Mouse (Mus musculus) c-Kit-positive CD71-negative TER-119-negative erythroid progenitor cells, embryonic 14.5 days (primary cell): ENCODE data around the gene Kitl.

ENCODE experiments used
- DNase-seq: peaks from one replicate; pipeline ENCODE4 v3.0.0-alpha.2; 2013; ENCODE audit warnings: low read depth

The Kitl gene

GRCm38 (mm10) chr10:100030385-100030784 lies 15.0 kb downstream of the Kitl start:
- DNase-seq = no peak

DNA sequence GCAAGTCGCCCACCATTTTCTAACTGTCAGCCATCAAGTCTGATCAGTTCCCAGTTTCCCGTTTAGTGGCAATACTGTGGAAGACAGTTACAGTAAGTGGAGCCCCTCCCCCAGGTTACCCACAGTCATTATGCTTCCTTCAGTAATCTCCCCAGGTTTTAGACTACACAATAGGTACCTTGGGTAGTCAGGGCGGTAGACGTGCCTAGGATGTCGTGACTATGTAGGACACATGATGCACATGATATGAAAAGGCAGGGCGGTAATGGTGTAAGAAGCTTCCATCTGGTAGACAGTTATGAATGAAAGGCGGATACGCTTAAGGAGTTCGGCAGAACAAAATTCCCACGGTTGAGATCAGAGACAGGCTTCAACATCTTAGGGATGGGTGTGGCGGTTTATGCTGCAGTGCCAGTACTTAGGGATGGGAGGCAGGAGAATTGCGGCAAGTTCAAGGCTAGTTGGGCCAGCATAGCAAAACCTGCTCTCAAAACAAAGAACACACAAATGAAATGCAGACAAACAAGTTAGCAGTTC lies 15.6 kb downstream of the Kitl start:
- no peak for DNase-seq

GRCm38 (mm10) chr10:100031631-100032030 lies 16.2 kb downstream of the Kitl start:
- no peak for DNase-seq

GRCm38 (mm10) chr10:100032566-100032965 lies 17.1 kb downstream of the Kitl start:
- no peak for DNase-seq

- DNase-seq = no peak
Observed at GRCm38 (mm10) chr10:100036021-100036420, 20.6 kb downstream of the Kitl start.

- no peak for DNase-seq
Observed at GRCm38 (mm10) chr10:100038342-100038898, 23.0 kb downstream of the Kitl start.

DNA sequence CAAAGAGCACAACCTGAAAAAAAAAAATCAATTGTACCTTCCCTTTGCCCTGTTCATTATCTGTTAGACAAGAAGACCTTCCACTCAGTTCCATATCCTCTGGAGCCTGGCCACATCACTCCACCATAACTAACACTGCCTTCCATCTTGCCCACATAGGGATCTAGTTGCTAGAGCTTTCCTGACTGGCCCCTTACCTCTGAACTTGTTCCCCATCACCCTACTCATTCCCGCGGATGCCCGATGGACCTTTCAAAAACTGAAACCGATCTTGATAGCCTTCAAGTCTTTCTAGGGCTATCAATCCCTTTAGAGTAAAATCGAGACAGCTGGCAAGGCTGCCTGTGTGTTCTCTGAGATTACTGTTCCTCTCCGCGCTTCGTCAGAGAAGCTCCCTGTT lies 23.6 kb downstream of the Kitl start:
- DNase-seq = no peak

GRCm38 (mm10) chr10:100043748-100044147 lies 28.3 kb downstream of the Kitl start:
- no peak for DNase-seq

- DNase-seq = no peak
Observed at GRCm38 (mm10) chr10:100044153-100044552, 28.7 kb downstream of the Kitl start.

DNA sequence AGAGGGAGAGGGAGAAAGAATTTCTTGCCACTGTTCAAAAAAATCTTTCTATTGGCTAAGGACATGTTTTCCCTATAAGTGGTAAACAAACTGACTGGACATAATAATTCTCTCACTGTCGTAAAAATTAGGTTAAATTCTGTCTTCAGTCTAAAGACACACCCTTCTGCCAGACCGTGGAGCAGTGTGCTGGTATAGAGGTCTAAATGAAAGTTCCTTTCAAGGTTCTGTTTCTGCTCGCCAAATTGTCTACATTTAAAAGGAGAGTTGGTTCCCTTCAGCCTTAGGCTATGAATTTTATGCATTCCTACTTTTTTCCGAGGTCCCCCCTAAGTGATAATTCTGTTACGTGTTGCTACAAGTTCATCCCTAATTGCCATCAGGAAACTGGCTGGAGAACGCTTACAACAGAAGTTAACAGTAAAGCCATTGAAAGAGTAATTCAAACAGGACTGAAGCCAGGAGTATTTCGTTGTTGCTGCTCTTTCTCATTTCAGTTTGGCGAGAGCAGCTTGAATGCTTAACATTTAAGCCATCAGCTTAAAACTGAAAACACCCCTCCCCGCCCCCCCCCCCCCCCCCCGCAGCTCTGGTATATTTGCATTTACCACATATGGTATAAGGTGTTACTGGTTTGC lies 35.8 kb downstream of the Kitl start:
- no peak for DNase-seq

DNA sequence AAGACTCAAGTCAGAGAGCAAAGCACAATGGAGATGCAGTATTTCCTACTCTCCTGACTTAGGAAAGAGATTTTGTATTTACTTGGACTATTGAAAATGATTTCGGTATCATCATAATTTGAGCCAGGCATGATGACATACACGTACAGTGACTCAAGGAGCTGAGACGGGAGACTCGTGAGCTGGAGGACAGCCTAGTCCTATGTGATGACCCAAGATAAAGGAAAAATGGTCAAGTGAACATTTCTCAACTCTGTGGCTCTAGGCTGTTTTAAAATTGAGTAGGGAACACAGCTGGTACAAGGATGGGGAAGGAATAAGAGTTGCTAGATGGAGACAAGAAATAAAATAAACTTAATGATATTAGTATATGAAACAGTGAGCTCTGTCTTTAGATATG lies 37.0 kb downstream of the Kitl start:
- no peak for DNase-seq

GRCm38 (mm10) chr10:100052911-100053310 lies 37.5 kb downstream of the Kitl start:
- DNase-seq = no peak

DNA sequence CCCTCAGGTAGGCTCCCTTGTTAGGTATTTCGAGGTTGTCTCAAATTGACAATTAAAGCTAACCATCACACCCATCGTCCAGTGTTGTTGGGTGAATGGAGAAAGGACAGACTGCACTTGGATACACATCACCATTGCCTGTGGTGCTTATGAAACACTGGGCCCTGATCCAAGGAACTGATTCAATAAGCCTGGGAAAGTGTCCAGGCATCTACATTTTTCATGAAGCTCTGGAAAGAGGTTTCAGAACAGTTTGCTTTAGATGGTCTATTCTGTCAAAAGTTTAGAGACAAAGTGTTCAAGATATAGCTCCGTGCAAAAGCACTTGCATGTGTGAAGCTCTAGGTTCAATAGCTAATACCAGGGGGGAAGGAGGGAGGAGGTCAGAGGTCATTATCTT lies 38.6 kb downstream of the Kitl start:
- no peak for DNase-seq

DNA sequence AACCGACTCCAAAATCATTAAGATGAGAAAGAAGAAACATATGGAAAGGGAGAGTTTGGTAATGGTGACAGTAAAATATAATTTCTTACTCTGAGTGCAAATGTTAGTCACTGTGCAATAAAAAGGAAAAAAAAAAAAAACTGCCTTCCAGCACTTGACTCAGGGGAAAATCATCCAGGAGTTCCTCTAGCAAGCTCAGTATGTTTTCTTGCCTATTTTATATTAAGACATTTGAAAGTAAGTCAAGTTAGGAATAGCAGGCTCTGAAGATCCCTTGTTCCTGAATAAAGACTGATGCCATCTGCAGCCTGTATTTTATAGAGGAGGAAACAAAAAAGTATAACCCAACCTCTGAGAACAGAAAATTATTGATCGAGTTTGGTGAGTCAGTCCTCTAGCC lies 39.7 kb downstream of the Kitl start:
- no peak for DNase-seq

DNA sequence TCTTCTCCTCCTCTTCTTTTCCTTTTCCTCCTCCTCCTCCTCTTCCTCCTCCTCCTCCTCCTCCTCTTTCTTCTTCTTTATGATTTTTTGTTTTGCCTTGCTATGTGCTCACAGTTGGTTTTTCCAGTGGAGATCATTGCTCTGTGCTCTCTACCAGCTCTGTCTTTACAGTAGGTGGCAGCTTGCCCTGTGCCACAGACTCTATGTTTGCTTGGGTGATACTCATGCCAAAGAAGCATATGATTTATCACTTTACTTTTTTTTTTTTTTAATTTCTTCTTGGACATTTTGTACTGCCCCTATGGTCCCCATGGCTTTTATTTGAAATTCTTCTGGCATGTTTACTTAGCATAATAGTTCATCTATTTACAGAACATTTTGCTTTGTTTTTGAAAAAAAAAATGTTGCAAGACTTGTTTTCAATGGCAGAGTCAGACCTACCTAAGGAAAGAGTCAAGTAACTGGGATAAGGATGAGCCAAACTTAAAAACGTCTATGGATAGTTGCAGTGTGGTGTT lies 41.7 kb downstream of the Kitl start:
- no peak for DNase-seq

GRCm38 (mm10) chr10:100059356-100059755 lies 43.9 kb downstream of the Kitl start:
- no peak for DNase-seq

DNA sequence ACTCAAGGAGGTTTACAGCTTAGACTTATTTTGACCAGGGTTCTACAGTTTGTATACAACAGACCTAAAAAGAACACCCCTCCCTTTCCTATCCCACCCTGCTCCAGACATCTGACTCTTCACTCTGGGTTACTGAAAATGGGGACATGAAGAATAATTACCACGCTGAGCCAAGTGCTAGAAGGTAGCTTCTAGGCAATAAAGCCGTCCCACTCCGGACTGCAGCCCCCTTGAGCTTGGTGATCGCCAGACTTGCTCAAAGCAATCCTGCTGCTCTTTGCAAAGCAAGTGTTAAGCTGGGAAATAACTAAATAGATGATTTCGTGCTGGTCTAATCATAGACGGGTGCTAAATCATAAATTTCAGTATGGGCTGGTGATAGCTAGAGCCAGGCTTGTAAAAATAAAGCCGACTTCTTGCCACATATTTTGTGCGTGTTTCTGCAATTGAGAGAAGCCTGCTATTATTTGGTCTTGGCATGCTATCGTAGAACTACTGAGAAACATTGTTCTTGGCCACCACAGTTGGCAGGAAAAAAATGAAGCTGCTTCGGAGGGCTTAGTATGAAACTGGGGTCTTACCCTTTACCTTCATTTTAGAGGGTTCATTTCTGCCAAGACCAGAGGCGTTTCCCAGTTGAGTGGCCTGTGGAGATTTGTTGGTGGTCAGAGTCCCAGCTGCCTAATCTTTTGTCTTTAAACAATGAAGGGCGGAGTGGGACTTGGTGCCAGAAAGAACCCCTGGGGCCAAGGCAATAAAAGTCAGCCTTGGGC lies 50.3 kb downstream of the Kitl start:
- DNase-seq = no peak

GRCm38 (mm10) chr10:100066374-100066773 lies 50.9 kb downstream of the Kitl start:
- no peak for DNase-seq

DNA sequence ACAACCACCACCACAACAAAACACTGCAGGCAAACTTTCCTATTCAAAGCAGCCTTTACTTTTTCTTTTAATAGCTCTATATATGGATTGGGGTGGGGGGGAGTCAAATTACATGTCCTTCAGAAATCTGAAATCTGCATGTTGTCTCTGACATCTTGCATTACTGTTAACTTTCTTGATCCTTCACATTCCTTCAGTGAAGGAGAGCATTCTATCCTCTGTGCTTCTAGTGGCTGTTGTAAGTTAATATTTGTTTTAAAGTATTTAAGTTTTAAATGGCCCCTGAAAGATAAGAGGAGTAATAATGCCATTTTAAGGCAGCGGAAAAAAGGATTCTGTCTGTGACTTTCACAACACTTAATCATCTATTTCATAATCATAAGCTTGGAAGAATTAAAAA lies 57.2 kb downstream of the Kitl start:
- no peak for DNase-seq

GRCm38 (mm10) chr10:100073092-100073491 lies 57.7 kb downstream of the Kitl start:
- DNase-seq = no peak

GRCm38 (mm10) chr10:100101115-100101514 lies 85.7 kb downstream of the Kitl start:
- no peak for DNase-seq

DNA sequence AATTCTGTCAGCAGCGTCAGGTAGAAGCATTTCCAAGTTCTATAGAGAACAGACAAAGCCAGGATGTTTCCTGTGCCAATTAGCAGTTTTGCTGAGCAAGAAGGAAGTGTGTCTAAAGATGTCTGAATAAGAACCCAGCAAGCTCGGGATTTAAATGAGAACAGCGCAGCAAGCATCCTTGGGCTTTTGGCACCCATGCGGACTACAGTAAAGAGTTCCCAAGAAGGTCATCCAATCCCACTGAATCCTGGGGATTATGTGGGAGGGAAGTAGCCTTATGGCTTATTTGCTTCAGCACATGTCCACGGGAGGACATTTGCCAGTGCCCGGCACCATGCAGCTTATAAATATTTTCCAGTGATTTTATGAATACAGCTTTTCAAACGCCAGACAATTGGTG lies 95.8 kb downstream of the Kitl start:
- DNase-seq = no peak

- DNase-seq = no peak
Observed at GRCm38 (mm10) chr10:100115570-100115969, 100.1 kb downstream of the Kitl start.
